Mouse (Mus musculus) intestine, embryonic 15.5 days (tissue): ENCODE data around the gene Slc13a2. TPM values are rescaled to one million over a fixed set of nuclear protein-coding genes. Genes with fewer than 3 reads are reported as not detected.

ENCODE experiments used
- ATAC-seq: fragments of 200-750 bp; cut with Nextera tagmentation; 2 replicates; pipeline ENCODE4 v1.8.0; 2017; ENCODE audit warnings: moderate TSS enrichment, moderate library complexity
- H3K27ac ChIP-seq: fragments of 300-500 bp; sonication (generic); 2 replicates; pipeline ENCODE4 v1.5.1; 2015; ENCODE audit warnings: mild to moderate bottlenecking, inconsistent platforms
- H3K27me3 ChIP-seq: fragments of 300-500 bp; sonication (generic); replicated peaks from 2 replicates; pipeline ENCODE4 v1.6.1; 2015; ENCODE audit warnings: inconsistent platforms
- H3K36me3 ChIP-seq: fragments of 300-500 bp; sonication (generic); 2 replicates; pipeline ENCODE4 v1.6.1; 2015; ENCODE audit warnings: inconsistent platforms
- H3K4me1 ChIP-seq: fragments of 300-500 bp; sonication (generic); replicated peaks from 2 replicates; pipeline ENCODE4 v1.6.1; 2015; ENCODE audit warnings: inconsistent platforms
- H3K4me2 ChIP-seq: fragments of 300-500 bp; sonication (generic); replicated peaks from 2 replicates; pipeline ENCODE4 v1.6.1; 2015; ENCODE audit warnings: mild to moderate bottlenecking, inconsistent platforms
- H3K4me3 ChIP-seq: fragments of 300-500 bp; sonication (generic); replicated peaks from 2 replicates; pipeline ENCODE4 v1.5.1; 2015; ENCODE audit warnings: inconsistent platforms
- H3K9ac ChIP-seq: fragments of 300-500 bp; sonication (generic); 2 replicates; pipeline ENCODE4 v1.6.1; 2015; ENCODE audit warnings: inconsistent platforms
- H3K9me3 ChIP-seq: fragments of 300-500 bp; sonication (generic); 2 replicates; pipeline ENCODE4 v1.6.1; 2016; ENCODE audit warnings: inconsistent platforms
- WGBS: fragments of 180-500 bp; shearing (Covaris S2); methylation state at CpG from one replicate; pipeline ENCODE4 v1.1.7; 2015; 5-methylcytosine and 5-hydroxymethylcytosine counted together
- polyA plus RNA-seq: library from polyadenylated mRNA; unstranded; fragments of >200 nt; fragmentation: Nextera tagmentation; extraction: Ambion mirVana; gene quantifications from 2 replicates; pipeline ENCODE4 v1.2.1, GENCODE M21; 2015

The Slc13a2 gene
- polyA plus RNA-seq, 1 experiment from 2014 or later: 1.3 TPM

GRCm38 (mm10) chr11:78455308-78455707 is 33.3 kb upstream of the Slc13a2 start:
- no peaks in the 10 kb centered on the region for H3K4me1 ChIP-seq
- no peaks in the 10 kb centered on the region for H3K27me3 ChIP-seq
- H3K9me3 ChIP-seq: no peaks in the 10 kb centered on the region
- no peak for ATAC-seq
- no peak overlapping the region for H3K27ac ChIP-seq
- no peak overlapping the region for H3K9ac ChIP-seq
- 43% methylated on average over 5 of the region's 5 CpGs for WGBS
- H3K36me3 ChIP-seq: no peaks in the 10 kb centered on the region
- no peak overlapping the region for H3K4me3 ChIP-seq
- no peak overlapping the region for H3K4me2 ChIP-seq

- no peaks in the 10 kb centered on the region for H3K4me1 ChIP-seq
- ATAC-seq: no peak
- no peaks in the 10 kb centered on the region for H3K27me3 ChIP-seq
- no peaks in the 10 kb centered on the region for H3K36me3 ChIP-seq
- H3K9ac ChIP-seq: no peak overlapping the region
- H3K9me3 ChIP-seq: no peaks in the 10 kb centered on the region
- H3K27ac ChIP-seq: no peak overlapping the region
- H3K4me3 ChIP-seq: no peak overlapping the region
- H3K4me2 ChIP-seq: no peak overlapping the region
- WGBS: 69% methylated on average over 7 of the region's 7 CpGs
Measured at GRCm38 (mm10) chr11:78454276-78454675, 32.3 kb upstream of the Slc13a2 start.

- WGBS: 13% methylated on average over 4 of the region's 4 CpGs
- no peak overlapping the region for H3K27ac ChIP-seq
- H3K9me3 ChIP-seq: no peaks in the 10 kb centered on the region
- no peak overlapping the region for H3K9ac ChIP-seq
- no peak for ATAC-seq
- H3K4me2 ChIP-seq: no peak overlapping the region
- H3K4me1 ChIP-seq: no peaks in the 10 kb centered on the region
- no peaks in the 10 kb centered on the region for H3K36me3 ChIP-seq
- H3K27me3 ChIP-seq: no peaks in the 10 kb centered on the region
- no peak overlapping the region for H3K4me3 ChIP-seq
Measured at GRCm38 (mm10) chr11:78453675-78454074, 31.7 kb upstream of the Slc13a2 start.

GRCm38 (mm10) chr11:78450337-78450736 is 28.3 kb upstream of the Slc13a2 start:
- 50% methylated on average over 2 of the region's 2 CpGs for WGBS
- H3K27ac ChIP-seq: no peak overlapping the region
- H3K4me3 ChIP-seq: no peak overlapping the region
- no peaks in the 10 kb centered on the region for H3K4me1 ChIP-seq
- H3K27me3 ChIP-seq: no peaks in the 10 kb centered on the region
- no peak overlapping the region for H3K9ac ChIP-seq
- H3K4me2 ChIP-seq: no peak overlapping the region
- H3K36me3 ChIP-seq: no peaks in the 10 kb centered on the region
- no peak for ATAC-seq
- no peaks in the 10 kb centered on the region for H3K9me3 ChIP-seq

- no peak overlapping the region for H3K4me3 ChIP-seq
- 96% methylated on average over 1 of the region's 1 CpGs for WGBS
- H3K36me3 ChIP-seq: no peaks in the 10 kb centered on the region
- no peaks in the 10 kb centered on the region for H3K4me1 ChIP-seq
- no peak overlapping the region for H3K27ac ChIP-seq
- no peak overlapping the region for H3K9ac ChIP-seq
- no peaks in the 10 kb centered on the region for H3K9me3 ChIP-seq
- no peaks in the 10 kb centered on the region for H3K27me3 ChIP-seq
- H3K4me2 ChIP-seq: no peak overlapping the region
- no peak for ATAC-seq
Measured at GRCm38 (mm10) chr11:78448242-78448641, 26.2 kb upstream of the Slc13a2 start.

- no peak overlapping the region for H3K4me2 ChIP-seq
- WGBS: 63% methylated on average over 3 of the region's 3 CpGs
- no peak overlapping the region for H3K9ac ChIP-seq
- no peak overlapping the region for H3K27ac ChIP-seq
- no peak overlapping the region for H3K4me3 ChIP-seq
- no peaks in the 10 kb centered on the region for H3K36me3 ChIP-seq
- no peak for ATAC-seq
- H3K4me1 ChIP-seq: no peaks in the 10 kb centered on the region
- no peaks in the 10 kb centered on the region for H3K9me3 ChIP-seq
- no peaks in the 10 kb centered on the region for H3K27me3 ChIP-seq
Measured at GRCm38 (mm10) chr11:78447168-78447567, 25.2 kb upstream of the Slc13a2 start.

GRCm38 (mm10) chr11:78443115-78443514 is 21.1 kb upstream of the Slc13a2 start:
- 81% methylated on average over 5 of the region's 5 CpGs for WGBS
- Histone ChIP-seq H3K27me3 (no peaks in the 10 kb centered on the region), H3K4me3 (no peak overlapping the region), H3K4me2 (no peak overlapping the region), H3K4me1 (no peaks in the 10 kb centered on the region), H3K9me3 (no peaks in the 10 kb centered on the region), H3K9ac (no peak overlapping the region), H3K27ac (no peak overlapping the region), H3K36me3 (no peaks in the 10 kb centered on the region)
- ATAC-seq: no peak

GRCm38 (mm10) chr11:78438399-78438930 is 16.4 kb upstream of the Slc13a2 start:
- 61% methylated on average over 3 of the region's 3 CpGs for WGBS
- peaks cover 16% of the 10 kb centered on the region for H3K4me1 ChIP-seq
- no peak overlapping the region for H3K4me3 ChIP-seq
- no peaks in the 10 kb centered on the region for H3K27me3 ChIP-seq
- no peak overlapping the region for H3K4me2 ChIP-seq
- H3K36me3 ChIP-seq: no peaks in the 10 kb centered on the region
- H3K27ac ChIP-seq: 0 out of 2 replicates have a peak overlapping the region, but pooled peaks have one; percentile 6
- no peak for ATAC-seq
- H3K9me3 ChIP-seq: no peaks in the 10 kb centered on the region
- no peak overlapping the region for H3K9ac ChIP-seq

GRCm38 (mm10) chr11:78437182-78437581 is 15.2 kb upstream of the Slc13a2 start:
- peak; percentile 63 for ATAC-seq
- Histone ChIP-seq H3K4me1 (peaks cover 16% of the 10 kb centered on the region), H3K4me2 (no peak overlapping the region), H3K27me3 (no peaks in the 10 kb centered on the region), H3K4me3 (no peak overlapping the region), H3K9me3 (no peaks in the 10 kb centered on the region), H3K27ac (peak overlapping the region; percentile 64; the same call in 1 of the 2 replicates), H3K9ac (no peak overlapping the region), H3K36me3 (no peaks in the 10 kb centered on the region)
- WGBS: 72% methylated on average over 7 of the region's 7 CpGs

GRCm38 (mm10) chr11:78435776-78436349 is 13.8 kb upstream of the Slc13a2 start:
- Histone ChIP-seq H3K36me3 (no peaks in the 10 kb centered on the region), H3K9me3 (no peaks in the 10 kb centered on the region), H3K4me1 (peaks cover 18% of the 10 kb centered on the region), H3K9ac (0 out of 2 replicates have a peak overlapping the region, but pooled peaks have one; percentile 15), H3K27ac (peak overlapping the region; percentile 86), H3K27me3 (no peaks in the 10 kb centered on the region), H3K4me3 (no peak overlapping the region), H3K4me2 (peak overlapping the region; percentile 46)
- ATAC-seq: peak; percentile 75
- 4% methylated on average over 19 of the region's 19 CpGs for WGBS

- H3K4me2 ChIP-seq: no peak overlapping the region
- H3K9me3 ChIP-seq: no peaks in the 10 kb centered on the region
- H3K36me3 ChIP-seq: no peaks in the 10 kb centered on the region
- H3K4me3 ChIP-seq: no peak overlapping the region
- peak; percentile 39 for ATAC-seq
- 34% methylated on average over 4 of the region's 4 CpGs for WGBS
- H3K27me3 ChIP-seq: no peaks in the 10 kb centered on the region
- H3K4me1 ChIP-seq: peaks cover 18% of the 10 kb centered on the region
- peak overlapping the region; percentile 86 for H3K27ac ChIP-seq
- H3K9ac ChIP-seq: no peak overlapping the region
Measured at GRCm38 (mm10) chr11:78434052-78434451, 12.0 kb upstream of the Slc13a2 start.

- no peaks in the 10 kb centered on the region for H3K27me3 ChIP-seq
- WGBS: 73% methylated on average over 10 of the region's 10 CpGs
- H3K4me1 ChIP-seq: peaks cover 18% of the 10 kb centered on the region
- 0 out of 2 replicates have a peak overlapping the region, but pooled peaks have one; percentile 48 for H3K27ac ChIP-seq
- no peaks in the 10 kb centered on the region for H3K36me3 ChIP-seq
- no peak overlapping the region for H3K4me2 ChIP-seq
- H3K4me3 ChIP-seq: no peak overlapping the region
- H3K9me3 ChIP-seq: no peaks in the 10 kb centered on the region
- H3K9ac ChIP-seq: no peak overlapping the region
- ATAC-seq: no peak
Measured at GRCm38 (mm10) chr11:78431176-78431575, 9.2 kb upstream of the Slc13a2 start.
